Mouse (Mus musculus) ES-Bruce4 (cell line): ENCODE data around the gene Ccdc57.

Source experiments
- CTCF ChIP-seq: IDR thresholded peaks from one replicate; pipeline ENCODE4 v1.8.1; 2011; ENCODE audit warnings: low read depth, low read length
- EP300 ChIP-seq: IDR thresholded peaks from 2 replicates; pipeline ENCODE4 v1.6.1; 2011; ENCODE audit warnings: low read depth, low read length; ENCODE audit not compliant: insufficient read depth
- POLR2A ChIP-seq: IDR thresholded peaks from one replicate; pipeline ENCODE4 v1.8.1; 2011; ENCODE audit warnings: low read length; ENCODE audit not compliant: insufficient read depth

- TF ChIP-seq CTCF: no peak
- no peak for TF ChIP-seq POLR2A
- no peak for TF ChIP-seq EP300
These were observed 61.2 kb downstream of the Ccdc57 start for GRCm38 (mm10) chr11:120871521-120871920.
